Mouse (Mus musculus) myocyte (in vitro differentiated cells): ENCODE measurements around the gene Tmem192.

Experiments used
- E2F4 ChIP-seq: IDR thresholded peaks from one replicate; pipeline ENCODE4 v1.6.1; 2011; ENCODE audit warnings: mild to moderate bottlenecking, control low read depth, moderate library complexity; ENCODE audit not compliant: insufficient read depth
- MYOG ChIP-seq, 3 experiments: IDR thresholded peaks; one replicate each; pipeline ENCODE4 v1.6.1; 2011; ENCODE audit warnings: control low read depth in 2 of 3, low read depth in 2 of 3, mild to moderate bottlenecking in 2 of 3; ENCODE audit not compliant: insufficient read length in 2 of 3, control insufficient read depth in 1 of 3, insufficient read depth in 1 of 3
- POLR2A ChIP-seq: IDR thresholded peaks from one replicate; pipeline ENCODE4 v1.6.1; 2011; ENCODE audit warnings: low read depth, mild to moderate bottlenecking, control low read depth, moderate library complexity; ENCODE audit not compliant: insufficient read length
- POLR2AphosphoS2 ChIP-seq: IDR thresholded peaks from one replicate; pipeline ENCODE4 v1.6.1; 2011; ENCODE audit warnings: low read depth, control low read depth; ENCODE audit not compliant: insufficient read length
- TCF12 ChIP-seq: IDR thresholded peaks from one replicate; pipeline ENCODE4 v1.6.1; 2011; ENCODE audit warnings: mild to moderate bottlenecking, control low read depth; ENCODE audit not compliant: poor library complexity, insufficient read depth, severe bottlenecking
- USF1 ChIP-seq: IDR thresholded peaks from one replicate; pipeline ENCODE4 v1.6.1; 2011; ENCODE audit warnings: low read depth, mild to moderate bottlenecking, control low read depth, moderate library complexity

DNA sequence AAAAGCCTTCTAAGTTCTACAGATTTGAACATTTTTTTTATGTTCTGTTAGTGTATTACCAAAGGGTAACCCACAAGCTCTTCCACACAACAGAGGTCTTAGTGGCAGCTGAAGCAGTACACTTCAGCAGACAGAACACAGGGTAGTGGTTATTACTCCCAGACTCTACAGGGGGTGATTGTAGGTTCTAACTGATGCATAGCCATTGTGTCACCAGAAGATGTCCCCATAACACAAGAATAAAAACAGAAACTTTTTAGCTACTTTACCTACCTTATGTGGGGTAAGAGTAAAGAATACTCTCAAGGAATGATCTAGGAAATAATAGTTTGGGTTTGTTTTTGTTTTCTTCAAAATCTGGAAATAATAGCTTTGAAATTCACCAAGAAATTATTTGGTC lies 15.9 kb downstream of the Tmem192 start:
- no peak for TF ChIP-seq POLR2A
- no peak for TF ChIP-seq MYOG (IDR thresholded peaks at IDR 0.05; ENCODE audit: control insufficient read depth in 1 of 3, insufficient read depth in 1 of 3, insufficient read length in 2 of 3, low read depth in 2 of 3)
- TF ChIP-seq E2F4: no peak
- TF ChIP-seq USF1: no peak
- no peak for TF ChIP-seq TCF12
- TF ChIP-seq POLR2AphosphoS2: no peak
